Mouse (Mus musculus): ENCODE results near the gene Pik3r2.
A peak's percentile ranks its signal among the peaks of the same experiment; 100 is the strongest.

The Pik3r2 gene

DNA sequence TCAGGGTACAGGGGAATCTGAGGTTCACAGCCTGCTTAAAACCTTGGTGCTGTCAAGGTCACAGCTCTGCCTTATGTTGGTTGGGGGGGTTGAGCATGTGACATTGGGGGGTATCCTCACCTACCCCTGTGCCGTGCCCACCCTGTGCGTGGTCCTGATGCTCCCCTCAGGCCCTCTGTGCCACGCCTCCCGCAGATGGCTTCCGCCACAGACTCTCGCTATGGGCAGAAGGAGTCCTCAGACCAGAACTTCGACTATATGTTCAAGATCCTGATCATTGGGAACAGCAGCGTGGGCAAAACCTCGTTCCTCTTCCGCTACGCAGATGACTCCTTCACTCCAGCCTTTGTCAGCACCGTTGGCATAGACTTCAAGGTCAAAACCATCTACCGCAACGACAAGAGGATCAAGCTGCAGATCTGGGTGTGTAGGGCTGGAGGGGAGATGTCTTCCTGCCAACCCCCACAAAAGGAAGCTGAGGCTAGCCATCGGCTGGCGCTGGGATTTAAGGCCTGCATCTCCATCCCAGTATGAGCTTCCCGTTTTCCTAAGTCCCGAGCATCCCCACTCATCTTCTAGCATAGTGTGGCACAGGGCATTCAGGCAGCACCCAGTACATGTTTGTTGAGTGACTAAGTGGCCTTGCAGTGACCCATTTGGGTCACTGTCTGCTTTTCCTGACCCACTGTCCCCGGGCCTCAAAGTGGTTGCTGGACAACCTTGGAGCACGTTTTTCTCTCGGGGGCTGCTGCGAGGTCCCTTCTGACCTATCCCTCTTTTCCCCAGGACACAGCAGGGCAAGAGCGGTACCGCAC lies 20.6 kb downstream of the Pik3r2 start:
- no peak for DNase-seq

DNA sequence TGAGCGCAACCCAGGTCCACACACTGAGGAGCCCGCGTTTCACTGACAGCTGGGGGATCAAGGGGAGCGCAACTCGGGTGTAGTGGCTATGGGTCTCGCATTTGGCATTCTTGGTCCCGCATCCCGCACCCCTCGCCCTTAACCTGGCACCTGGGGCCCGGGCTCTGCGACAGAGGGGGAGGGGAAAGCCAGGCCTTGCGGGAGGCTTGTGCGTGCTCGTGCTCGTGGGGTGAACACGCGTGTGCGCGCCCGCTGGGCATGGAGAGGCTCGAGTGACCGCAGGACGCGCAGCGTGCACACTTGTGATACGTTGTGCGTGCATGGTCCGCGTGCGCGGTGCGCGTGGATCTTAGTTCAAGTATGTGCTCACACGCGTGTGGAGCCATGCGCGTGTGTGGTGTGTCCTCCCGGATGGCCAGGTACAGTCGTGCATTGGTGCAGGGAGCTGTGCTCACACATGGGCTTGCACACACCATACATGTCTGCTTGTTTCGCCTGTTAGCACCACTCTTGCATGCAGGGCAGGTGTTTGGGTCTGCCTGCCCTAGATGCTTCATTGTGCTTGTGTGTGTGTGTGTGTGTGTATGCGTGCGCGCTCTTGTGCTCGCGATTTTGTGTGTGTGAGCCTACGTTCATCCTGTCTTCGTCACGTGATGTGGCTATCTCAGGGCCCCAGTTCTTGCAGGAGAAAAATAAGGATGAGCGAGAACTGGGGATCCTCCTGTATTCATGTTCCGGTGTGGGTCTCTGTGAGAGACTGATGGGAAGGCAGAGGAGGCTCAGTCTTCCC lies 21.4 kb downstream of the Pik3r2 start:
- peak; percentile 85 for DNase-seq

DNA sequence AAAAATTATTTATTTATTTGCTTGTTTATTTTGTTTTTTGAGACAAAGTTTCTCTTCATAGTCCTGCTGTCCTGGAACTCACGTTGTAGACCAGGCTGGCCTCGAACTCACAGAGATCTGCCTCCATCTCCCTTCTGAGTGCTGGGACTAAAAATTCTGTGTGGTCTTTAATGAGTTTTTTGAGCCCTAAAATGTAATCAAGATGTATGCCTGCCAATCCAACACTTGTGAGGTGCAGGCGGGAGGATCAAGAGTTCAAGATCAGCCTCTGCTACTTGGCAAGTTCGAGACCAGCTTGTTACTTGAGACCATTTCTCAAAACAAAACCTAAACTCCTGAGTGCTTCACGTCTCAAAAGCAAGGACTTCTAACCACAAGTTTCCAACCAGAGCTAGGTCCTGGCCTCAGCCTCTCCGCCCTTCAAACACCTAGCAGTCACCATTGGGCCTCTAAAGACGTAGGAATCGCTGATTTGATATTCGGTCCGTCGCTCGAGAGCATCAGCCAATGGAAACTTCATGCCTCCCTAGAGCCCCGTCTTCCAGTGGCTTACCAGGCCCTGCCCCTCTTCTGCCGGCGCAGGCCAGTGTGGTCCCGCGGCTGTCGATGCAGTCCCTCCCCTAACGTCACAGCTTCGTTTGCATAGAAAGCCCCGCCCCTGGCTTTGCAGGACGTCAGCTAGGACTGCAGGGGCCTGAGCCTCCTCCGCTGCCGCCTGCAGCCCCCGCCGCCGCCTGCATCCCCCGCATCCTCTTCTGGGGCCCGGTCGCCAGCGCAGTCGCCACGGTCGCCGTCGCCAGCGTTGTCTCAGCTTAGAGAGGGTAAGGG lies 22.3 kb downstream of the Pik3r2 start, which contains the start of gene Rab3a:
Gene Rab3a, plus strand, starts transcription at position 637 of the 828 bp plus-strand sequence.
- DNase-seq = peak; percentile 90

DNA sequence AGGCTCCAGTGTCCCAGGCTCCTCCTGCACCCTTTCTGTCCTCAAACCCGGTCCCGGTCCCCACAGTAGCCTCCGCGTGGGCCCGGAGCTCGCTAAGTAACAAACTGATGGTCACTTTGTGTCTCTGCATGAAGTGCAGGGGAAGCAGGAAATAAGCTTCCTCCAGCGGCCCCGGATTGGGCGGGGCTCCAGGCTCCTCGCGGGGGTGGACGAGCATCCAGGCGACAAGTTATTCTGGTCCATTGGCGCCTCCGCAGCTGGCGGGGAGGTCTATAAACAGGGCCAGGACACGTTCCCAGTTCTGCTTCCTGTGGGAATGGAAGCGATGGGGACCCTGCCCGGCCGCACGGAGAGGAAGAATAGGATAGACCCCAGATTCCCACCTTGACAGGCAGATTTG lies 23.4 kb downstream of the Pik3r2 start:
- peak; percentile 64 for DNase-seq

DNA sequence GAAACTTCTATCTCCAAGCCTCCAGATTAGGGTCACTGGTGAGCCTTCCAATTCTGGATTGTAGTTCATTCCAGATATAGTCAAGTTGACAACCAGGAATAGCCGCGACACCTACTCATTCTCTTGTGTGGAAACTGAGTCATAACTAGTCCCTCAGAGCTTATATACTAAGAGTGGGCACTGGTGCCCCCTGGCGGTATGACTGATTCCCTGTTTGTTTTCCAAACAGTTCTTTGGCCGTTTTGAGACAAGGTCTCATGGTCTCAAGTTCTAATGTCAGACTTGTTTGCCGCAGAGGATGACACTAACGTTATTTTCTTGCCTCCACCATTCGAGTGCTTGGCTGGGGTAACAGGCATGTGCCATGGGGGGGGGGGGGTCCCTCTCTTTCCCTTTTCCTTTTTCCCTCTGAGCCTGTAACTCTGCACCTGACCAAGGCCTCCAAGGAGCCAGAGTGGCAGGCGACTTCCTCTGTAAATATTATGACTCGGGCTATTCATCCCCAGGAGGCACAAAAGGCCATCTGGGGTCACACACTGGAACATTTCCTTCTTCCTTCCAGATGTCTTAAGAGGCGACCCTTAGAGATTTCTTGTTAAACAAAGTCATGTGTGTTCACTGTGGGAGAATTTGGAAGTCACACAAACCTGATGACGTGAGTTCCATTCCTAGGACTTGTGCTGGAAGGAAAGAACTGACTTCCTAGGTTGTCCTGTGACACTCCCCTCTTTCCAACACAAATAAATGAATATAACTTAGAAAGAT lies 24.3 kb downstream of the Pik3r2 start:
- DNase-seq = peak; percentile 88

DNA sequence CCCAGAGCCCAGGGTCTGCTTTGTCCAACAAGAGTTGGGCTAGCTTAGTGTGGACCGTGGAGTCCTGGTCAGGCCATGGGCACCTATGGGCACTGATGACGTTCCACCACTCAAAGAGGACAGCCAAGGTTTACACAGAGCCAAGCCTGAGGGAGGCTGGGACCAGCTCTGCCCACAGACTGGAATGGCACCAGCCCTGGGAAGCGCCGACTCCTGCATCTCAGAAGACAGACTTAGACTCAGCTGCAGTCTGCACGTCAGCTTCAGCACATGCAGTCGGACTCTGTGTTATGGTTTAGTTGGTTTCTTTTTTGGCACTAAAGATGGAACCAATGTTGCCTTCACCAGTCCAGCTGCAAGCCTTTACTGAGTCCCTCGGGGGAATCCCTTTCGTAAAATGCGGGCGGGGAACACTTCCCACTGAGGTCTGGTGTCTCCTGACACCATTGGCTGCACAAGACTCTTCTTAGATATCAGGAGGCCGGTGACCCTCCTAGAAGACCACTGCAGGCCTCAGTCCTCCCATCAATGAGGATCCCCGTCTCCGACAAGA lies 26.3 kb downstream of the Pik3r2 start:
- no peak for DNase-seq

DNA sequence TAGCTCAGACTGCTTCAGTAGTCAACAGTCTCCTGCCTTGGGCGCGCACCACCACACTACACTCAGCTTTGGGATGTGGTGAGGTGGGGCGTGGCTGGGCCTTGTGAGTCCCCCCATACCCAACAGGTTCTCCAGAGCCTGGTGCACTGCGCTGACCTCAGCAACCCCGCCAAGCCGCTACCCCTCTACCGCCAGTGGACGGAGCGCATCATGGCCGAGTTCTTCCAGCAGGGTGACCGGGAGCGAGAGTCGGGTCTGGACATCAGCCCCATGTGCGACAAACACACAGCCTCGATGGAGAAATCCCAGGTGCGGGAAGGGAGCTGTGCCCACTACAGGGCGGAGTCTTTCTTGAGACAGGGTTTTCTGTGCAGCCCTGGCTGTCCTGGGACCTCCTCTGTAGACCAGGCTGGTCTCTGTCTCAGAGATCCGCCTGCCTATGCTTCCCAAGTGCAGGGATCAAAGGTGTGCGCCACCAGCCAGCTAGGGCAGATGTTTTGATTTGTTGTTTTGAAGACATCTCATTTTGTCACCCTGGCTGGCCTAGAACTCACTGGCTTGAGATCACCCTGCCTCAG lies 27.3 kb downstream of the Pik3r2 start:
- no peak for DNase-seq

DNA sequence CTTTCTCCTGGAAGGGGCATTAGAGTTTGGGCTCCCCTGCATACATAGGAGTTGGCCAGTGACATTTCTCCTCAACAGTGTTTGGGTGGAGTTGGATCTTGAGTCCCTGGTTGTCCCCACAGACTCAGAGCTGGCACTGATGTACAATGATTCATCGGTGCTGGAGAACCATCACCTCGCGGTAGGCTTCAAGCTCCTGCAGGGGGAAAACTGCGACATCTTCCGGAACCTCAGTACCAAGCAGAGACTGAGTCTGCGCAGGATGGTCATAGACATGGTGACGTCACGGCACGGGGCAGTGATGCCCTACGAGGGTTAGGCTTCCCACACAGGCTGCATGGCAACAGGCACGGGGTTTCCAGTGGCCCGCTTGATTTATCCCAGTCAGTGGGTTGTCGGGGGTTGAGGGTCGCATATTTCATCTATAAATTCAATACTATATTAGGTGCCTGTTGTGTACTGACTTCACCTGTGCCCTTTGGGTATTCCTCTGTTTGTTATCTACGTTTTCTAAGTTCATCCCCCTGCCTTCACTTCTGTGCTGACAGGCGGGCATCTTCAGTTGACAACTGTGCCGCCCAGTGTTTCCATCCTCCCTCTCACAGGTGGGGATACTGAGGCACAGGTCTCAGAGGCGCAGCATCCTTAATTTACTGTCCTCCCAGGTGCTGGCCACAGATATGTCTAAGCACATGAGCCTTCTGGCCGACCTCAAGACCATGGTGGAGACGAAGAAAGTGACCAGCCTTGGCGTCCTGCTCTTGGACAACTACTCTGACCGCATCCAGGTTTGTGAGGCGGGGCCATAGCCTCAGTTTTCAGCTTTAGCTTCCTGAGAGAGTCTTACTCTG lies 28.0 kb downstream of the Pik3r2 start:
- no peak for DNase-seq

DNA sequence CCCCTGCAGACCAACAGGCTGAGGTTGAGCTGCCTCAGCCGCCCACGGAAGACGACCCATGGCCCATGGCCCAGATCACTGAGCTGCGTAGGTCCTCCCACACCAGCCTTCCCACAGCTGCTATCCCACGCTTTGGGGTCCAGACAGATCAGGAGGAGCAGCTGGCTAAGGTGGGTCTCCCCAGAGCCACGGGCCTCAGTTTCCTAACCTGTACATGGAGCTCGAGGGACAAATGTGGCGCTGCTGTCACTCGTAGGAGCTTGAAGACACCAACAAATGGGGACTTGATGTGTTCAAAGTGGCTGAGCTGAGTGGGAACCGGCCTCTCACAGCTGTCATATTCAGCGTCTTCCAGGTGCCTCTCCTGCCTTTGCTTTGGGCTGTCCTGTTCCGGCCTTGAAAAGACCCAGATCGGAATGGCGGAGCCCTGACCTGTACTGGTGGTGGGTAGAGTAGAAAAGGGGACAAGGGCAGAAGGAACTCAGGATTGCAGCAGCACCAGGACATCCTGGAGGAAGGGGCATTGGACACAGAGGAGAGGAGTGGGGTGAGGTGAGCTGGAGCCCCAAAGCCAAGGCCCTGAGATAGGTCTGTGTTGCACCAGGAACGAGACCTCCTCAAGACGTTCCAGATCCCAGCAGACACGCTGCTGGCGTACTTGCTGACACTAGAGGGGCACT lies 29.2 kb downstream of the Pik3r2 start:
- DNase-seq = no peak

DNA sequence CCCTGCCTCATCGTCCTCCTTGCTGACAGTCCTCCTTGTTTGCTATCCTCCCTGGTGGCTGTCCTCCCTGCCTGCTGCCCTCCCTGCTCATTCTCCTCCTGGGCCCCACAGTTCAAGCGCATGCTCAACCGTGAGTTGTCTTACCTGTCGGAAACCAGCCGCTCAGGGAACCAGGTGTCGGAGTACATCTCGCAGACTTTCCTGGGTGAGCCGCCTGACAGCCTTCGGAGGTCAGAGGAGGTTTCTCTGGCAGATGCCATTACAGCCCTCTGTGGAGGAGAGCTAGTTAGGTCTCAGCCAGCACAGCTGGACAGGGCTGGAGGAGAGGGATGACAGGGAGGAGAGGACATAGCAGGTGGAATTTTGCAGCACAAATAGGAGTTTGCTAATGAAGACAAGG lies 29.8 kb downstream of the Pik3r2 start:
- no peak for DNase-seq

DNA sequence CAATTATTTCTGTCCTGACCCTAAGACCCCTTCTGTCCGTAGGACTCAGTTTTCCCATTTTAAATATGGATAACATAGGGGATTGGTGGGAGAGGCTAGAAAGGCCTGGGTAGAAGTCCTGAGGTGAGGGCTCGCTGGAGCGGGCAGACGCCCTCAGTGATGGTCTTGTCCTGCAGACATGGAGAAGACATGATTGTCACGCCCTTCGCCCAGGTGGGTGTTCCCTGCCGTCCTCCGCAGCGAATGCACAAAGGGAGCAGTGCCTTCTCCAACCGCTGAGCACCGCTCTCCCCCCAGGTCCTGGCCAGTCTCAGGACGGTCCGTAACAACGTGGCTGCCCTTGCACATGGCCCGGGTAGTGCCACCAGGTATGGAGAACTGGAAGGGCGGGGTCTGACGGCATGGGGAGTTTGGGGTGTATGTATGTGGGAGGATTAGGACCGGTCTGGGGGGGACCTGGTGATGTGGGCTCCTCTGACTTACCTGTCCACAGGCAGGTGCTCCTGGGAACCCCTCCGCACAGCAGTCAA lies 30.8 kb downstream of the Pik3r2 start:
- DNase-seq = no peak

DNA sequence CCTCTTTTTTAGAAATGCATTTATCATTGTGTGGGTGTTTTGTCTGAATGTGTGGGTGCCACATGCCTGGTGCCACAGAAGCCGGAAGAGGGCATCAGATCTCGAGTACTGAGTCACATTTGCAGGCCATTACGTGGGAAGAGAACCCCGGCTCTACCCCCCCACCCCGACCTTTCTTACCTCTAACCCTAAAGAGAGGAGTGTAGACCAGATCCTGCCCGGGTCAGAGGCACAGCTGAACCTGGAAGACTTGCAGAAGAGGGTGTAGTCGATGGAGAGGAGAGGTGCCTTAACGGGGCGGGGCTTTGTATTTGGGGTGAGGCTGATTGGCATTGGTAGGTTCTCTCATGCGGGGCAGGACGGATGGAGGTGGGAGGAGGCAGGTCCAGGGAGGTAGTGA lies 31.7 kb downstream of the Pik3r2 start:
- DNase-seq = no peak

DNA sequence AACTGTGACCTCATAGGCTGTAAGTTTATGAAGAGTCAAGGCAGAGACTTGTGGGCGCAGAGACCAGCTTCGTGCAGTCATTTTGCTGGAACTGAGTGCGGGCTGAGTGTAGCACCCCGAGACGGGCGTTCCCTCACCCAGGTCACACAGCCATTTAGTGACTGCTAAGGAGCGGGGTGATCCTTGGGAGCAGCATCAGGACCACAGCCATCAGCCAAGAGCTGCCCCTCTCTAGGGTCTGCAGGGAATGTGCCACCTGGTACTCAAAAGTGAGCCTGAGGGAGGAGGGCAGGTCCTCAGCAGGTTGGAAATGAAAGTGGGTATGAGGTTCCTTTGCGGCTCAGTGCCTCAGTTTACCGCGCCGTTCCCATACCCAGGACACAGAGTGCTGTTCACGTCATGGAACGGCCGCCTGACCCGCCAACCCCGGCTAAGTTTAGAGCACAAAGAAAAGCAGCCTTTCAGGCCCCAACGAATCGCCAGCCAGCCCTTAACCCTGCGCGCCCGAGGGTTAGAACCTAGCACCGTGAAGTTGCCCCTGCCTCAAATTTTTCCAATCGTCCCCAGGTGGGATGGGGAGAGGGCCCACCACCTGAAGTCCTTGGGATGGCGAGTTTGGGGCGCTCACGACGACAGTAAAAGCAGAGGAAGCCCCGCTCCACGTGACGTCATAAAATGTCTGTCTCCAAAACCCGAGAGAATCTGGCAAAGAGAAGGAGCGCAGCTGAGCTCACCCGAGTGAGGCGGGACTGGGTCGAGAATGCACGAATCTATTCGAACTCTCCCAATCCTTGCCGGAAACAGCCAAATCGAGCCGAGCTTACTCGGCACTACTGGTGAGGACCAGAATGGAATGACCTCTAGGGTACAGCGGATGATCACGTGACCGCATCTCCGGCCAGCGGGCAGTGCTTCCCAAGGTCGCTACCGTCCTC lies 32.6 kb downstream of the Pik3r2 start:
- no peak for DNase-seq

DNA sequence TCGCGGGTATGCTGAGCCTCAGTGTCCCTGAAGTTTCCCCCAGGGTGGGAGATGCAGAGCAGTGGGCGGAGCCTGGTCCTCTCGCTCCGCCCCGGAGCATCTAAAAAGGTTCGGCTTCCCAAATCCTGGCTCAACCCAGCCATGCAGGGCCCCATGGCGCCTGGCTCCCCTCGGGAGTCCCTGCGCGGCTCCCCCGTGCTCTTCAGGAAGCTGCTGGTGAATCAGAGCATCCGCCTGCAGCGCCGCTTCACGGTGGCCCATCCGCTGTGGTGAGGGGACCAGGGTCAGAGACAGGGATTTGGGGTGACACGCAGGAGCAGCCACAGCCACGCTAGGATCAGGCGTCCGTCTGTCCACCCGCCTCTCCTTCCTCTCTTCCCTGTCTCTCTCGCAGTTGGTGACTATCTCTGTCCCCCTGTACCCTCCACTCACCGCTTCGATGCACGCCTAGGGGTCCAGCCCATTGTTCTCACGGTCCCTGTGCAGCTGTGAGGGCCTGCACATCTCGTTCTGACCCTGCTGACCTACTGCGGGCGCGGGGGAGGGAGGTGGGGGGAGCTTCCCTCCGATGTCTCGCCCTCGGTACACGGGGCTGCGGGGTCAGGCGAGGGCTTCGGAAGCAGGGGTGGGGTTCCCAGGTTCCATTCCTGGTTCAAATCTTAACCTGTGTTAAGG lies 33.4 kb downstream of the Pik3r2 start:
- no peak for DNase-seq

DNA sequence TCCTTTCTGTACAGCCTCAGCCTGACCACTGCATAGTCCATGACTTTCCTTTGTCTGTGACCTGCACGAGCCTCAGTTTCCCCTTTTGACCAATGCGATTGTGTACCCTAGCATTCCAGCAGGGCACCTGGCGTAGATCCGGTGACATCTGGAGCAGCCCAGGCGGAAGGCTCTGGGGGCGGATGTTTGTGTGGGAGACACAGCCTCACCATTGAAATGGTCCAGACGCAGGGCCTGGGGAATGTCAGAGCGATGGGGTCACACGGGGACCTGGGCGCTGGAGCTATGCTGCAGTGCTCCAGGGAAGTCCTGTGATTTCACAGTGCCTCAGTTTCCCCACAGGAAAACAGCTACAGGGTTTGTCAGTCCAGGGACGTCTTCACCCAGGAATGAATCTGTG lies 34.3 kb downstream of the Pik3r2 start:
- no peak for DNase-seq

DNA sequence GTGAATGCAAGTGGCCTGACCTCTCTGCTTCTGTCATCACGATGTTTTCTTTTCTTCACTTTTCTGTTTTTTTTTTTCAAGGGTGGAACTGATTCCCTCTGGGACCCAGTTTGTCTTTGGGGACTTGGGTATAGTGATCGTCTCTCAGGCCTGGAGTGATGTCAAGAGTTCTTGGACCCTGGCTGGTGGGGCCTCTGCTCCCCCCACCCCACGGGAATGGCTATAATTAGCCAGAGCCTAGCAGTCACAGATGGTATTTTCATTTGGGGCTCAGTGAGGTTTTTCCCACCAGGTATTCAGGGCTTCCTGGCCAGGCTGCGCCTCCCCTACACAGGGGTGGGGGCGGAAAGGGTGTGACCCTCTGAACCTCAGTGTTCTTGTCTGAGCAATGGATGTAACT lies 34.9 kb downstream of the Pik3r2 start:
- no peak for DNase-seq

DNA sequence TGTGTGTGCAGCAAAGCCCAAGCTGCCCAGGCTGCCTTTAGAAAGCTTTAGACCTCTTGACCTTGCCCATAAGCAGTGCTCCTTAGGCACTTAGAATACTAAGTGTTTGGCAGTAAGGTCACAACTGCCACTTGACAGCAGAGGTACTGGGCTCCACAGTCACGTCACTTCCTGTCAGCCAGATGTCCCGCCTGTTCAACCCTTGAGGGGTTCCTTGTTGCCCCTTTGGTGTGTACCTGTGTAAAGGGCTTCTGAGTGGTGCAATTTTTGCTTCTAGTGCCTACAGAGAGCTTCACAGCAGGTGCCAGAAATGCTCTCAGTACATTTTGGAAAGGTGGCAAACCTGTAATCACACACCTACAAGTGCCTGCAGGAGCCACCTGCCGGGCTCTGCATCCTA lies 38.3 kb downstream of the Pik3r2 start:
- DNase-seq = no peak

DNA sequence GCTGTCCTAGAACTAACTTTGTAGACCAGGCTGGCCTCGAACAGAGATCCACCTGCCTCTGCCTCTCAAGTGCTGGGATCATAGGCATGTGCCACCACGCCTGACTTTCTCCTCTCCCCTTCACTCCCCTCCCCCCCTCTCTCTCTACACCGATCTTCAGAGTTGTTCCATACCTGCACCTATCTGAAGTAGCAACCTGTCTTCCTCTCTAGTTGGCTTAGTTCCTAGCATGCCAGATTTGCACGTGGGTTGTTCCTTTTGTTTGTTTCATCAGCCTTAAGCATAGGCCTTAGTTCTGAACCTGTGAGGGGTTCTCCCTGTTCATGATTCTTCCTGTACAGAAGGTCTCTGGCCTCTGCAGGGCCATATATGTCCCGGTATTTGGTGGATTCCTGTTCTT lies 38.8 kb downstream of the Pik3r2 start:
- DNase-seq = no peak
